In genomic region chr7:44866276-44867009, GRCm38 (mm10) we compare ENCODE assay signal across 8 mouse cellular contexts. TPM values are rescaled to one million over a fixed set of nuclear protein-coding genes. Genes with fewer than 3 reads are reported as not detected.
A peak's percentile ranks its signal among the peaks of the same experiment; 100 is the strongest.
DNase-seq lines count a peak whose midpoint lies in the region; ATAC-seq and TF ChIP-seq lines count a peak whose summit lies in the region.

No protein-coding gene starts in this region.

- H3K9me3 ChIP-seq in E14TG2a.4 (ENCODE audit: low read length): no peaks in the 10 kb centered on the region
- H3K9me3 ChIP-seq in intestine, embryonic 15.5 days: no peaks in the 10 kb centered on the region
- H3K9me3 ChIP-seq in liver, embryonic 15.5 days (replicated peaks): no peaks in the 10 kb centered on the region
- H3K9me3 ChIP-seq in neural tube, embryonic 13.5 days: no peaks in the 10 kb centered on the region

- peak overlapping the region; percentile 67 for H3K27ac ChIP-seq in intestine, embryonic 15.5 days
- H3K27ac ChIP-seq in liver, embryonic 15.5 days (replicated peaks): peak overlapping the region; percentile 41; the same call in 1 of the 2 replicates
- peak overlapping the region; percentile 38 for H3K27ac ChIP-seq in neural tube, embryonic 13.5 days (replicated peaks)

- 43% methylated on average over 15 of the region's 15 CpGs for WGBS in intestine, embryonic 15.5 days
- WGBS in liver, embryonic 15.5 days (ENCODE audit: insufficient replicate concordance): 46% methylated on average over 15 of the region's 15 CpGs
- WGBS in neural tube, embryonic 13.5 days: 59% methylated on average over 15 of the region's 15 CpGs

- no peak for TF ChIP-seq CTCF in E14TG2a.4 (conservative IDR thresholded peaks at IDR 0.05; ENCODE audit: low read length)

- peak; percentile 10; the same call in 1 of the 2 replicates for ATAC-seq in intestine, embryonic 15.5 days
- ATAC-seq in liver, embryonic 15.5 days (ENCODE audit: insufficient read depth): no peak
- ATAC-seq in neural tube, embryonic 13.5 days (ENCODE audit: low read depth): no peak

- H3K36me3 ChIP-seq in E14TG2a.4 (ENCODE audit: insufficient read depth, low read length): peaks cover 56% of the 10 kb centered on the region
- peaks cover 36% of the 10 kb centered on the region for H3K36me3 ChIP-seq in intestine, embryonic 15.5 days
- peaks cover 38% of the 10 kb centered on the region for H3K36me3 ChIP-seq in liver, embryonic 15.5 days (replicated peaks)
- peaks cover 55% of the 10 kb centered on the region for H3K36me3 ChIP-seq in neural tube, embryonic 13.5 days

- H3K27me3 ChIP-seq in E14TG2a.4 (ENCODE audit: insufficient read depth, low read length): no peaks in the 10 kb centered on the region
- no peaks in the 10 kb centered on the region for H3K27me3 ChIP-seq in intestine, embryonic 15.5 days (replicated peaks)
- H3K27me3 ChIP-seq in liver, embryonic 15.5 days: peaks cover 10% of the 10 kb centered on the region; the same call in 1 of the 2 replicates
- H3K27me3 ChIP-seq in neural tube, embryonic 13.5 days: no peaks in the 10 kb centered on the region

- peaks cover 82% of the 10 kb centered on the region for H3K4me1 ChIP-seq in E14TG2a.4 (replicated peaks; ENCODE audit: low read depth, low read length)
- H3K4me1 ChIP-seq in intestine, embryonic 15.5 days (replicated peaks): peaks cover 49% of the 10 kb centered on the region
- peaks cover 66% of the 10 kb centered on the region for H3K4me1 ChIP-seq in liver, embryonic 15.5 days (replicated peaks)
- peaks cover 62% of the 10 kb centered on the region for H3K4me1 ChIP-seq in neural tube, embryonic 13.5 days (replicated peaks)

- peak overlapping the region; percentile 66 for H3K4me2 ChIP-seq in intestine, embryonic 15.5 days (replicated peaks)
- peak overlapping the region; percentile 98 for H3K4me2 ChIP-seq in liver, embryonic 15.5 days
- peak overlapping the region; percentile 99 for H3K4me2 ChIP-seq in neural tube, embryonic 13.5 days

- peak overlapping the region; percentile 96 for H3K9ac ChIP-seq in intestine, embryonic 15.5 days
- no peak overlapping the region for H3K9ac ChIP-seq in liver, embryonic 15.5 days
- peak overlapping the region; percentile 99 for H3K9ac ChIP-seq in neural tube, embryonic 13.5 days

- peak overlapping the region; percentile 29; the same call in 1 of the 2 replicates for H3K4me3 ChIP-seq in E14TG2a.4 (replicated peaks; ENCODE audit: low read length)
- peak overlapping the region; percentile 15 for H3K4me3 ChIP-seq in intestine, embryonic 15.5 days (replicated peaks)
- H3K4me3 ChIP-seq in liver, embryonic 15.5 days (replicated peaks): no peak overlapping the region
- peak overlapping the region; percentile 97 for H3K4me3 ChIP-seq in neural tube, embryonic 13.5 days

- peak; percentile 88 to 89 for DNase-seq in adrenal gland, postnatal 36 days
- DNase-seq in gastrocnemius, postnatal 25 days: peak; percentile 72
- DNase-seq in B cell, adult 2 months: no peak
- DNase-seq in c-Kit-positive CD71-positive TER-119-positive erythroid progenitor cells, embryonic 14.5 days (ENCODE audit: low spot score): no peak

RNA-seq across cellular contexts. Expression of gene Ptov1, which starts 3.1 kb away (rescaled TPM):
- total RNA-seq in adrenal gland, postnatal 36 days (2021): 100 to 1,000 TPM; 215 to 274 TPM
- 100 to 1,000 TPM; 116 to 125 TPM for total RNA-seq in gastrocnemius, postnatal 25 days (2021)
- polyA plus RNA-seq in intestine, embryonic 15.5 days (2015; fragmentation: Nextera tagmentation; extraction: Ambion mirVana): 239 and 253 TPM in 2 replicates
- 54.1 and 59.1 TPM in 2 replicates for polyA plus RNA-seq in liver, embryonic 15.5 days (2015; fragmentation: Nextera tagmentation; extraction: Ambion mirVana)
- polyA plus RNA-seq in neural tube, embryonic 13.5 days (2015; fragmentation: Nextera tagmentation; extraction: Ambion mirVana): 471 and 515 TPM in 2 replicates

RNA-seq across cellular contexts. Expression of gene Pnkp, which starts 9.5 kb away (rescaled TPM):
- 10 to 100 TPM; 41.7 to 50.6 TPM for total RNA-seq in adrenal gland, postnatal 36 days (2021)
- 10 to 100 TPM; 15.6 to 15.8 TPM for total RNA-seq in gastrocnemius, postnatal 25 days (2021)
- polyA plus RNA-seq in intestine, embryonic 15.5 days (2015; fragmentation: Nextera tagmentation; extraction: Ambion mirVana): 25.9 and 29.0 TPM in 2 replicates
- polyA plus RNA-seq in liver, embryonic 15.5 days (2015; fragmentation: Nextera tagmentation; extraction: Ambion mirVana): 23.8 and 28.9 TPM in 2 replicates
- polyA plus RNA-seq in neural tube, embryonic 13.5 days (2015; fragmentation: Nextera tagmentation; extraction: Ambion mirVana): 30.2 and 31.6 TPM in 2 replicates

RNA-seq across cellular contexts. Expression of gene Tbc1d17, which starts 17.6 kb away (rescaled TPM):
- total RNA-seq in adrenal gland, postnatal 36 days (2021): 10 to 100 TPM; 54.1 to 73.4 TPM
- total RNA-seq in gastrocnemius, postnatal 25 days (2021): 10 to 100 TPM; 38.6 to 41.2 TPM
- polyA plus RNA-seq in intestine, embryonic 15.5 days (2015; fragmentation: Nextera tagmentation; extraction: Ambion mirVana): 71.0 and 71.3 TPM in 2 replicates
- 26.1 and 29.4 TPM in 2 replicates for polyA plus RNA-seq in liver, embryonic 15.5 days (2015; fragmentation: Nextera tagmentation; extraction: Ambion mirVana)
- polyA plus RNA-seq in neural tube, embryonic 13.5 days (2015; fragmentation: Nextera tagmentation; extraction: Ambion mirVana): 94.0 and 101 TPM in 2 replicates

RNA-seq across cellular contexts. Expression of gene Akt1s1, which starts 17.7 kb away (rescaled TPM):
- total RNA-seq in adrenal gland, postnatal 36 days (2021): 100 to 1,000 TPM; 108 to 118 TPM
- total RNA-seq in gastrocnemius, postnatal 25 days (2021): 100 to 1,000 TPM; 103 to 113 TPM
- polyA plus RNA-seq in intestine, embryonic 15.5 days (2015; fragmentation: Nextera tagmentation; extraction: Ambion mirVana): 112 and 116 TPM in 2 replicates
- 27.7 and 32.3 TPM in 2 replicates for polyA plus RNA-seq in liver, embryonic 15.5 days (2015; fragmentation: Nextera tagmentation; extraction: Ambion mirVana)
- 89.7 and 99.0 TPM in 2 replicates for polyA plus RNA-seq in neural tube, embryonic 13.5 days (2015; fragmentation: Nextera tagmentation; extraction: Ambion mirVana)

RNA-seq across cellular contexts. Expression of gene Med25, which starts 26.1 kb away (rescaled TPM):
- total RNA-seq in adrenal gland, postnatal 36 days (2021): 10 to 100 TPM; 86.1 to 97.1 TPM
- total RNA-seq in gastrocnemius, postnatal 25 days (2021): 10 to 100 TPM; 50.9 to 51.2 TPM
- polyA plus RNA-seq in intestine, embryonic 15.5 days (2015; fragmentation: Nextera tagmentation; extraction: Ambion mirVana): 88.2 and 91.8 TPM in 2 replicates
- polyA plus RNA-seq in liver, embryonic 15.5 days (2015; fragmentation: Nextera tagmentation; extraction: Ambion mirVana): 46.8 and 56.2 TPM in 2 replicates
- polyA plus RNA-seq in neural tube, embryonic 13.5 days (2015; fragmentation: Nextera tagmentation; extraction: Ambion mirVana): 134 and 138 TPM in 2 replicates

Comparison
In these comparisons a context has a peak if more than half of its experiments do, and no peak if none do; other contexts are left out.
1. DNase-seq: peak in adrenal gland, postnatal 36 days (2 of 2) and gastrocnemius, postnatal 25 days (single experiment); none in B cell, adult 2 months (0 of 2) and c-Kit-positive CD71-positive TER-119-positive erythroid progenitor cells, embryonic 14.5 days (single experiment).
2. Peak in every context shown above with its lines, with median percentiles within 50 percentile points of each other: H3K27ac ChIP-seq and H3K4me2 ChIP-seq.